Mouse (Mus musculus) thymus, postnatal 25 days (tissue): ENCODE results near the gene C130050O18Rik.

ENCODE experiments used
- DNase-seq: peaks from one replicate; pipeline ENCODE4 v3.0.0; 2022

The C130050O18Rik gene

DNA sequence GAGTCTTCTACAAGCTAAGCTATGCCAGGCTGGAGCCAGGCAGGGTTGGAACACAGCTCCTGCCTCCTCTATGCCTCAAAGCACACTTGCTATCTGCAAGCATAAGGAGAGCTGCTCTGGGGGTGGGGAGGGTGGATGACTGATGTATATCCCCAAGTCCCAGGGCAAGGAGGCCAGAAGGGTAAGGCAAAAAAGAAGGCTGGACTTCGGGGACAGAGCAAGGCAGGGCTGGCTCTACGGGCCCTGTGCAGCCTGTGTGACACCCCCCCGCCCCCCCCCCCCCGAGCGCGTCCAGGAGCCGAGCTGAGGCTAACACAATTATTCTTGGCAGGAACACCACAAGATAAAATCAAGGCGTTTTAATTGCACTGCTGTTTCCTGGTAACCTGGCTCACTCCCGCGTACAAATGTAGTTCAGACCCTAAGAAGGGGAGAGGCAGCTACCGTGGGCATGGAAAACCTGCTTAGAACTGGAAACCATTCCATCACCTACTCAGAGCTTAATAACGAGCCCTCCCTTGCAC is 24.8 kb downstream of the C130050O18Rik start:
- no peak for DNase-seq

DNA sequence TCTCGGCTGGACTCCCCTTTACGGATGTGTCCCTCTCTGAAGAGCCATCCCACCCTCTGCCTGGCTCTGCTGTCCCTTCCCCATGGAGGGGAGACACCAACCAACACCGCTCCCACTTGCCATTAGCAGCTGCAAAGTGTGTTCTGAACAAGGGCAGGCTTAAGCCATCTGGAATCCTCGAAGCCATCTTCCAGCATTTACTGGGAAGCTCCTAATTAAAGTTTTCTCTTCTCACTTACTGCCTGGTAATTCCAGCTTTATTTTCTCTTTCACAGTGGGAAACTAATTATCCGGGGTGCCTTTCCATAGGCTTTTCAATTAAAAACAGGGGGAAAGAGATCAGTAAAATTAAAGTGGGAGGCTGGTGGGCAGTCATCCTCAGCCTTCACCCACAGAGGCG is 27.3 kb downstream of the C130050O18Rik start:
- no peak for DNase-seq

DNA sequence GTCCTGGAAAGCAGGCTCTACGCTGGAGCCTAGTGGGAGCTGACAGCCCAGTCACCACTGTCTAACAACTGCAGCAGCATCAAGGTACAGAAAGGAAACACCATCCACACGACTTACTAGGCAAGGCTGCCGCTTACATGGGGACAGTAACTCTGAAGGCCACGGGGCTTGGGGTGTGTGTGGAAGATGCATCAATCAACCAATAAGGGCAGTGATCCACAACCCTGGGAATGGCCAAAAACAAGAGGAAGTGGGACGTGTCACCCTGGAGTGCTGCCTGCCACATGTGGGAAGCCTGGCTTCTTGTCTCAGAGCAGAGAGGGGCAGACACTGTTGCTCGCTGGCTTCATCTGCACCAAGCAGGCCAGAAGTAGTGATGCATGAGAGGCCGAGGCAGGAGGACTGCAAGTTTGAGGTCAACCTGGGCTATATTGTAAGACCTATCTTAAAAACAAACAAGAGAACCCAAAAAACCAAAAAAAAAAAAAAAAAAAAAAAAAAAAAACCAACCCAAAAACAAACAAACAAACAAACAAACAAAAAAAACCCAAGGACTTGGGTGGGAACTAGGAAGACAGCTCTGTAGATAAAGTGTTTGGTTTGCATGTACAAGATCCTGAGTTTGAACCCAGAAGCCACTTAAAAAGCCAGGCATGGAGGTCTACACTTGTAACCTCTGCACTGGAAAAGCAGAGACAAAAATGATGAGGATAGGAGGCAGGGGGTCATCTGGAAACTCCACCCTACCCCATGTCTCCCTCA is 27.8 kb downstream of the C130050O18Rik start:
- no peak for DNase-seq

DNA sequence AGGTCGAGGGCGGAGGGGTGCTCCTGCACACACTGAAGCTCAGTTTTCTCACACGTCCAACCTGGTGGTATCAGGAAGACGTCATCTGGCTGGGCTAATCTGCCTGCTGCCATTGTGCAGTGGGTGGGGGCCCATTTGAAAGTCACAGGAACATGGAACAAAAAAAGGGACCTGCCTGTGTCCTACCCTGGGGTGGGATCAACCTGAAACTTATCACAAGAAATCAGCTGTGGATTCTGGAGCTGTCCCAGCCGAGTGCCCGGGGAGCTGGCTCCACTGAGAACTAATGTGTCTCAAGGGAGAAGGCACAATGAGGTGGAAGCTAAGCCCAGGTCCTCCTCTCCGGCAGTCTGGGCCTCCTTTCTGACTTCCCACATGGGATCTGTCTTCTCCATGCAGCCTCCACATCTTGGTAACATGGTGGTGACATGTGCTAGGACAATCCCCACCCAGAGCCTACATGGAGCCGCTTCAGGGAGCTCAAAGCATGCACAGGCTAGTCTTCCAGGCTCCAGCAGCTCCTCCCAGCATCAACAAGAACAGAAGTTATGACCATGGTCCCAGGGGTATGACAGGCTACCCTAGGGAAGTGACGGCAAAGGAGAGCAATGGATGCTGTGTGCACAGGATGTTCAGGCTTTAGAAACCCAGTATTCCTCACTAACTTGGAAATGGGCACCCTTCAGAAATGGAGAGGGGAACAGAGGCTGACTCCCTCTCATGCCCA is 28.9 kb downstream of the C130050O18Rik start:
- DNase-seq = no peak

DNA sequence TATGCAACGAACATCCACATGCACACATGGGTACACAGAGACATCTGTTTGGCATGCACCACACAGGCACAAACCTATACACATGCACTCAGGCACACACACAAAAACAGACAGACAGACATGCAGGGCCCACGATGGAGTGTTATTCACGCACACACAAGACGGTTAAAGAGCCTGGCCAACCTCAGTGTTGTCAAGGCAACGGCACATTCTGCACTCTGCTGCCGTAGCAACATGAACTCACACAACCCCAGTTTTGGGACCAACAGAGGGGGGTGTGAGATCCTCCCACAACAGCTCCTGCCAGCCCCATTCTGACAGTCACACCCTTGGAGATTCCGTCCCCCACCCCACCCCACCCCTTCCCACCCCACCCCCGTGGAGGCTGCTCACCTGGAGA is 29.9 kb downstream of the C130050O18Rik start:
- no peak for DNase-seq

DNA sequence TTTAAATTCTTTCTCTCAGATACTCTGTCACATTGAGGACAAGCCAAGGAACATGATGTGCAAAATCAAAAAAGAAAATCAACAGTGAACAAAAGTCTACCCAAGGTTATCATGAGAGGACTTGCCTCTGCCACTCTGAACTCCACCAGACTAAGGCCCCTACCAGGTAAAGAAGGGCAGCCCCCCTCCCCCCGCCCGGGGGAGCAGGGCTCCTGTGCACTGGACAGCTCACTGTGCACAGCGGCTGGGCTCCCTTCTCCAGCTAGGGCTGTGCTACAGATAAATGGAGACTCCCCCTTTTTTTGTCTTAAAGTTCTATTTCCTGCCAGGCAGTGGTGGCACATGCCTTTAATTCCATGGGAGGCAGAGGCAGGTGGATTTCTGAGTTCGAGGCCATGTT is 32.7 kb downstream of the C130050O18Rik start:
- no peak for DNase-seq

DNA sequence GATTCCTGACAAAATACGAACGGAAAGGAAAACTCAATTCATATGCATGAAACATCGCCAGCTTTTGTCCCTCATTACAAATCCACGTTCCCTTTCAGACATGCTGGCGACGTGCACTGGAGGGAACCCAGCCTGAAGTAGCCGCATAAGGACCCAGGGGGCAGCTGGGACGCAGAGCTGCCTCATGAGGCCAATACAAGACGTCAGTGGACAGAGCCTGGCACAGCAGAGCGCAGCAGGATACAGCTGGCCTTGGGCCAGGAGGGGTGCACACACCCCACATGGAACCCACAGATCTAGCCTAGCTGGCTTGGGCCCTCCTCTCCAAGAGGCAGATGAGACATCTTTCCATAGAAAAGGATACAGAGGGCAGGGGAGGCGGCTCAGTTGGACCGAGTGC is 33.4 kb downstream of the C130050O18Rik start:
- no peak for DNase-seq

DNA sequence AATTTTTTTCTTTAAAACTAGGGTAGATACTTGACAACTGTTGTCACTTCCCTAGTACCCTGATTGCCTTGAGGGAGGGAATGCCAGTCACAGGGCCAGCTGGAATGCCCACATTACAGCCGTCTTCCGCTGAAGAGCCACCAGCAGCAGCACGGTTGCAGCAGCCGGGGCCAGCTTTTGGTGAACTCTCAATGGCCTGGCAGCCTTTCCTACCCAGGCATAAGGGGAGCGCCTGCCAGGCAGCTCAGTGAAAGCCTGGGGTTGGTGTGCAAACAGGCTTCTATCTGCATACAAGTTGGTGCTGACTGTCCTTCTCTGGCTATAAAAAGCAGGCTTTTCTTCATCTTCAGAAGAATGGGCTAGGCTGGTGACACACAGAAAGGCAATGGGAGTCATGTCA is 35.4 kb downstream of the C130050O18Rik start:
- no peak for DNase-seq

DNA sequence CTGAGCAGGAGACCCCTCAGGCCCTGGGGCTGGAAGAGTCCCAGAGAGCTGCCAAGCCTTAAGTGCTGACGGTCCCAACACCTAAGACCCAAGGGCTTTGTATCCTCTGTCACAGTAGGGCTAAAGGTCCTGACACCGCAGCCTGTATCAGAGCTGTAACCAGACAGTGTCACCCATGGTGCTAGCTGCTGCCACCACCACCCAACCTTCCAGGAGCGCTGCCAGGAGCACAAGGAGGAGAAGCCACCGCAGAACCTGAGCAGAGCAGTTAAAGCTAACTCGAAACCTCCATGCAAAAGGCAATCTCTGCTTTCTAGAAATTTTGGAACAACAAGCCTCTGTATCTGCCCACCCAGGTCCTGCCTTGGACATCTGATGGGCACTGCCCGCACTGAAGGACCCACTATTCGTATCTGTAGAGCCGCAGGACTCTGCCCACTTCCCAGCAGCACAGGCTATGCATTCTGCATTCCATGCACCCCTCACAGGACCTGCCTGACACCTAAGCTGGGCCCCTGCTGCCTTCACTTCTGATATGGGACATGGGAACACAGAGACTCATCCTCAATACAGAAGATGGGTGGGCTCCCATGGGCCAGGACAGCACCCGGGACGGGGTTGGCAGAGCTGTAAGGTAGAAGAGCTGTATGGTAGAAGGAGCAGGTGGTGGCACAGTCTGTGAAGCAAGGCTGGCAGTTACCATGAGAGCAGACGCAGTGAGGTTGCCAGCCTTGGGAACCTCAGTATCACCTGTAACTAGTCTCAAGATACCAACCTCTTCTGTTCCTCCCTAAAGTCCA is 36.0 kb downstream of the C130050O18Rik start:
- no peak for DNase-seq

DNA sequence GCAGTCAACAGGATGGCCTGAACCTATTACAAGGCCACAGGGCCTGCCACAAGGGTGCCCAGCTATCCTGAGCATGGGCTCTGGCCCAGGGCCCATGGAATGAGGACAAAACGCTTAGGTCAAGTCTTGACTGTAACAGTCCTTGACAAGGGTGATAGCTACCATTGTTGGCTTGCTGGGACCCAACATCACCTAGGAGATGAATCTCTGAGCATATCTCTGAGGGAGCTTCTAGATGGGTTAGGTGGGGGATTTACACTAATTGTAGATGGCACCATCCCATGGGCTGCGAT is 36.6 kb downstream of the C130050O18Rik start:
- no peak for DNase-seq

DNA sequence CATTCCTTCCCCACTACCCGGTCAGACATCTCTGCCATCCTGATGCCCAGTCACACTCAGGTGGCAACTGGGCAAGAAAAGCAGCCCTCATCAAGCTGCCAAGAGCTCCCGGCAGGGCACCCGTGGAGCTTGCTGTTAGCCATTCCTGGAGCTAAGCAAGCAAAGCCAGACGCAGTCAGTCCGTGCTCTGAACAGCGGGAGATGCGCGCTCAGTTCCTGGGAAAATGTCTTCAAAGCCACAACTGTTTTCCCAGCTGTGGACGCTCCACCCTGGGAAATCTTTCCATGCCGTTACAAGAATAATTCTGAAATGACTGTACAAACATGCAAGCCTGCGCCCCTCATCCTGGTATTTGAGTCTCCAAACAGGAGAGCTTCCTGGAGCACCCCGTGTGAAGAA is 37.3 kb downstream of the C130050O18Rik start:
- no peak for DNase-seq

DNA sequence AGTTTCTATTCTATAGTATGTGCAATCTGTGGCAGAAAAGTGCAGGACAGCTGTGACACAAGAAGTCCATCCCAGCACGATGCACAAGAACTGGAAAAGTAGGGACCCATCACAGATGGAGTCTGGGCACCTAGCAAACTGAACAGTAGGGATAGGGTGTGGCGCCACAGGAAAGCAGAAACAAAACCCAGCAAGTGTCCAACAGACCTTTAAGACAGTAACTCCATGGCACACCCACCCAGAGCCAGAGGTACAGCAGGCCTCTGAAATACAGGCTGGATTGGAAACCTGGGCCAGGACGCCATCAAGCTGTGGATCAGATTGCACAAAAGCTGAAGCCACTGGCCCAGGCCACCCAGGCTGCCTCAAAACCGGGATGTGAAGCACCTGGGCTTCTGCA is 37.9 kb downstream of the C130050O18Rik start:
- DNase-seq = no peak

DNA sequence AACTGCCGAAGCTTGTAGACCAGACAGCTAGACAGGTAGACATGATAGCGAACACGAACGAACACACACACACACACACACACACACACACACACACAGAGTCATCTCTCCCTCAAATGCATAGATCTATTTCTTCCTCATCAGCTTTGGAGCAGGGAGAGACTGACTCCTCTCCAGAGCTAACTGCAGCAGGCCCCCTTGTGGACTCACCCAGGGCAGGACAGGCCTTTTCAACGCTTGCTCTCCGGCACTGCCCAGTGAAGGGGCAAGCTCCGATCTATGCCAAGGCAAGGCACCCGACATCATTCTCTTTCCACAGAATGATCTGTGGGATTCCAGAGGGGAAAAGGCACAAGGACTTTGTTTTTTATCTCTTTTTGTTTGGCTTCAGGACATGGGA is 40.2 kb downstream of the C130050O18Rik start:
- DNase-seq = no peak

DNA sequence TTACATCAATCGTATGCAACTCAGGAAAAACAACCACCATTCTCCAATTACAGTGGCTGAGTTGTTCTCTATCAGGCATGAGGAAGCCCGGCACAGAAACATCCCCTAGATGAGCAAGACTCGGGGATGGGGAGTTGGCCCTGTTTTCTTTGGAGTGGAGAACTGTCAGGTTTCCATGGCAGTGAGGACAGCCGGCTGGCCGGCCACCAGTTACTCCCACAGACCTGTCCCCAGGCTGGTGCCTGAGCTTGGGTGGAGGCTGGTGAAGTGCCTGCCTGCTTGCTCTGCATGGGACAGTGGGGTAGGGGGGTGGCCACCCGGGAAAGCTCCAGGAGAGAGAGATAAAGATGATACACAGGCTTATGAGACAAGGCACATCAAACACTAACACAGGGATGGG is 42.9 kb downstream of the C130050O18Rik start:
- DNase-seq = no peak

DNA sequence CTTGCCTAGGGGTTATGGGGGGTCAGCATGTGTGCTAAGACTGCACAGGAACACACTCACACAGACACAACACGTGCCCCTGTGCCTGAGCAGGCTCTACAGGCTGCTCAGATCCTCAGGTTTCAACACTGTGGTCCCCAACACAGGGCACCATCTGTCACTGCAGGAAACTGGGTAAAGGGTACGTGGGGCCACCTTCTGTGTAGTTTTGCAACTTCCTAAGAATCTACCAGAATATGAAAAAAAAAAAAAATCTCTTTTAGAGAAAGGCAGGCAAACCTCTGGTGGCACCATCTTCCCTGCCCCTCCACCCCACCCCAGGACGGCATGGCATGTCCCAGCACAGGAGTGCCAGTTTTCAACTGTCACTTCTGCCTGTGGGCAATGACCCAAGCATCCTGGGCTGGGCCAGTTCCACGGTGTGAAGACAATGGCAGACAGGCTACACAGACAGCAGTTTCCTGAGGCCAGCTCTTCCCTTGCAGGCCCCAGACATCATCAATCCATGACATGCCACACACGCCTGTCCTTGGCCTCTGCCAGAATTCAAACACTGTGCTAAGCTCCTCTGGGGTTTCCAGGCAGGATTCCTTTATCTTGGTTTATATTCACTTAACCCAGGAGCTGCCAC is 44.2 kb downstream of the C130050O18Rik start:
- peak; percentile 58 for DNase-seq

DNA sequence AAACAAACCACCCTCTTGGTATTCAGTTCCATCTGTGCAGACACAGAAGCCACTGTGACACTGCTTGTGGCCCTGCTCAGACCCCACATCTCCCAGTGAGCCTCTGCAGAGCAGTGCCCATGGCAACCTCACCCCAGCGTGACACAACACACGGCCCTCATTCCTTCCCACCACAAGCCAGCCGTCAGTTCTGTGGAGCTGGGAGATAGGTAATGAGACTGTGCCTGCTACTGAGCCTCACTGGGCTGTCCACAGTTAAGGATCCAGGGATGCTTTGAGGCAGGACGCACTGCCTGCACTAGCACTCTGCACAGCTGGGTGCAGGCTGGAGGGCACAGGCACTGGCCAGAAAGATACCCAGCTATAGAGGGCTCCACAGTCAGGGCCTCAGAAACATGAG is 44.8 kb downstream of the C130050O18Rik start:
- no peak for DNase-seq

DNA sequence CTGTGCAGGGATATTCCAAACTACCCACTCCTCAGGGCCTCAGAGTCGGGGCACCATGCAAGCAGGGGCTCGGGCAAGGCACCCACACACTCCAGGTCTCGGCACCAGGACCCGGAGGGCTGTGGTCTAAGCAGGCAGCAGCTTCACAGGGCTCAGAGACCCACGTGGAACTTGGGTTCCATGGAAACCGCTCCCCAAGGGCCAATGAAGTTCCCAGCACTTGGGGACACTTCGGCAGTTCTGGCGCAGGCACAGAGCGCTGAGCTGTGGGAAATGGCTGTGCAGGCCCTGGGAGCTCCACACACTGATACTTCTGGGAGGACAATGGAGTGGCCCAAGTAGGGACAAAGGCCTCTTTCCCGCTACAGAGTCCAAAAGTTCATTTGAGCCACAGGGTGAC is 48.0 kb downstream of the C130050O18Rik start:
- DNase-seq = no peak

DNA sequence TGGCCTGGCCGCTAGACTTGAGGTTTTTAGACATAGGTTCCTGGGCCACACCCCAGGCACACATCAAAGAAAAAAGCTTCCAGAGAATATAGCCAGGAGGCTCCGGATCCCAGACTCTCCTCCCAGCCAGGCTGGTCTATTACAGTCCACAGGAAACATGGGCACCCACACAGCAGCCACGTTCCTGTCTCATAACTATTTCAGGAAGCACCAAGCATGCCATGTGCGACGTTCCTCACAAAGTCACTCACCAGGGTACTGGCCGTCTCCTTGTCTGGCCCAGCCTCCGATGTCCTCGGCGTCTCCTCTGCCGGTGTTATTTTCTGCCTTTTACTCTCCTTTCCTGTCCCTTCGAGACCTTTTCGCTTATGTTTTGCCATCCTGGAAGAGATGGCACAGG is 50.1 kb downstream of the C130050O18Rik start:
- no peak for DNase-seq

DNA sequence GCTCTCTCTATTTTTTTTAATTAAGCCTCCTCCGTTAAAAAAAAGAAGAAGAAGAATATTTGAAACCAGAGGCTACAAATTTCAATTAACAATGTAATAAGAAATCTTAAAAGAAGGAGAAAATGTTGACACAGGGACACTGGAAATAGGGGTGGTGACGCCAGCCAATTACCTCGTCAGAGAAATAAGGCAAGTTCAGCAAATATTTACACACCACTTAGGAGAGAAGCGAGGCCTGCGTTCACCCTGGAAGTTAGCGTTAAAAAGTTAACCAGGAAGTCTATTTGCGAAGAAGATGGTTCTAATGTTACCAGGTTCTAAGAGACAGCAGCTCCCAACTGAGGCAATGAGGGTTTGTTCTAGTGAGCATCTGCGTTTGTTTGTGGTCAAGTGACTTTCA is 52.2 kb downstream of the C130050O18Rik start:
- no peak for DNase-seq

DNA sequence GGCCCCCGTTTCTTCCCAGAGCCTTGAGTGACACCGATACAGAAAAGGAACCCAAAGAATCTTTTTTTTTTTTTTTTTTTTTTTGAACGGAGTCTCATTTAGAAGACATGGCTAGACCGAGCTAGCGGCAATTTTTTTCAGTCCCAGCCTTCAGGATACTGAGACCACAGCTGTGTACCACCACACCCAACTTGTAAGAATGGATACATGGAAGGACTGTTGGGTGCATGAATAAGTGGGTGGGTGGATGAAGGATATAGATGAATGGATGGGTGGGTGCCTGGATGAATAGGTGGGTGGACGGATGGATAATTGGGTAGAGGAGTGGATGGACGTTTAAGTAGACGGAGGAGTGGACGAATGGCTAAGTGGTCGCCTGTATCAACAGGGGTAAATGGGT is 54.9 kb downstream of the C130050O18Rik start:
- DNase-seq = no peak

DNA sequence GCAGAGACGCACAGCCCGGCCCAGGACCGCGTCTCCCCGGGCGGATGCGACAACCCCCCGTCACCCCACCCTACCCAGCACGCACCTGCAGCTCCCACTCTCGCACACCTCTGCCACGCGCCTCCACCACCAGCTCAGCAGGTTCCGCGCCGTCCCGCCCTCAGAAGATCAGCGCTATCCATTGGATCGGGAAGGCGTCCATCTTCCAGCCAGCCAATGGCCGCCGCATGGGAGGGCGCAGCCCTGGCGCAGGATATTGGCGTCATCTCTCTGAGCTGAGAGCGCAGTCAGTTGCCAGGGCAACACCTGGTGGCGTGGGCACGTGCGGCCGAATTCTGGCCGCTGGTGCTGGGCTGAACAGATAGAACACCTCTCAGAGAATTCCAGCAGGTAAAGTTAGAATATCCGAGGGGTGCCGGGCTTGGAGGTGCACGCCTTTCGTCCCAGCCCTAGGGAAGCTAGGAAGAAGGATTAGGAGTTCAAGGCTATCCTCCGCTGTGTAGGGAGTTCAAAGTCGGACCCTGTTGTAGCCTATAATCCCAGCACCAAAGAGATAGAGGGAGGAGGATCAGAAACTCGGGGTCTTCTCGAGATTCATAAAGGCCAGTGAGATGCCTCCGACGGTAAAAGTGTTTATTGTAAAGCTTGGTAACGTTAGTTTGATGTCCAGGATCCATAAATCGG is 55.4 kb downstream of the C130050O18Rik start, which contains the start of gene 3110082I17Rik:
TSS of gene 3110082I17Rik (minus strand) at position 144 of the 684 bp plus-strand sequence.
- peak; percentile 98 for DNase-seq

DNA sequence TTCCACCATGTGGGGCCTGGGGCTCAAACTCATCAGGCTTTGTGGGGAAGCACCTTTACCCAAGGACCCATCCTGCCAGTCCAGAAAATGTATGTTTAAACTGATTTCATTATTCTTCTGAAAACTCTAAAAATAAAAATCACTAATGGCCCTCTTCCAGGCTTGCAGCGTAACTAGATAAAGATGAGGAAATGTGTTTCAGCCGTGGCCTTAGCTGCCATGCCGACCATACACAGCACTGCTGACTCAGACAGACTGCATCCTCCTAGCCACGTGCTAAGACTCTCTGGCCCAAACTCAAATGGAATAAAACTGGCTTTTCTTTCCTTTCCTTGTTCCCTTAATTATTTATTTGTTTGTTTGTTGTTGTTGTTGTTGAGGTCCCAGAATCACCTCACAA is 59.8 kb downstream of the C130050O18Rik start:
- DNase-seq = no peak
